Mouse (Mus musculus) regulatory T cell (primary cell): ENCODE results near the gene Cyp2c37.
"Not testable (repeated sequence)": the region's sequence is repeated elsewhere in the genome, so short reads cannot be mapped to it uniquely, and the experiment has no call there.

Experiments
- in situ Hi-C: fragments of 300-600 bp; cut with MboI, MseI; formaldehyde crosslinking; loops from one replicate; pipeline ENCODE4 v1.15.1; 2025; ENCODE audit warnings: high pct_unique_total_duplicates

The Cyp2c37 gene

DNA sequence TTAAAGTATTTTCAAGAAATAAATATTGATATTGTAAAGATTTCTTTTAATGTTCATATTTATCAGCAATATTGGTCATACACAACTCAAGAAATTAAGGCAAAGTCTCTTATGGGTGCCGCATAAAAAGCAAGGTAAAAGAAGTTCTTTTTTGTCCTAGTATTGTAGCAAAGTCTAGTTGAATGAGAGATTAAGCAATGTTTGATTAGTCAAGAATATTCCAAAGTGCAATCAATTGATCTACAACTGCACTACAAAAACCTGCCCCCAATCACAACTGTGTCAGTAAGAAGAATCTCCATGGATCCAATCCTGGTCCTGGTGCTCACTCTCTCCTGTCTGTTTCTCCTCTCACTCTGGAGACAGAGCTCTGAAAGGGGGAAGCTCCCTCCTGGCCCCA, at the start of gene Cyp2c37:
Gene Cyp2c37 (plus strand): TSS at position 285 of the 400 bp plus-strand sequence.
- in situ Hi-C loops = not testable (repeated sequence)

DNA sequence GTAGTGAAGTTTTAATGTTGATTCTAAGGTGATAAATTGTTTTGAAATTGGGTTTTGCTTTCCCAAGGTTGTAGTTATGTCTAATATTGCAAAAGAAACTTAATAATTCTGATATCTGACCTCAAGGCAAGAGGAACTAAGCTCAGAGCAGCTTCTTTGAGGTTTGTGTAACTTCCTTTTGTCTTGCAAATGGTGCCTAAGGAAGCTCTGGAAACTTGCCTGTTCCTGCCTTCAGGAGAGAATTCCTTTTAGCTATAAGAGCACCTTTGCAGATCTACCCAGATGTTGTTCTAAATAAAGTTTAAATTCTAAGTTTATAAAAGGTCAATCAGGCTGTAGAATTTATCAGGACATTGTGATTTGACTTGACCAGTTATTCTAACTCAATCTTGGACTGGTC, 31.4 kb upstream of the Cyp2c37 start:
- in situ Hi-C loops = not testable (repeated sequence)

- in situ Hi-C loops = not testable (repeated sequence)
Measured at GRCm38 (mm10) chr19:39971096-39971495, 21.1 kb upstream of the Cyp2c37 start.

- in situ Hi-C loops = no loop called here
Measured at GRCm38 (mm10) chr19:39989471-39989870, 2.8 kb upstream of the Cyp2c37 start.
